Mouse (Mus musculus) heart, adult 11 months (tissue): ENCODE results near the gene Cyp4f18.
"Not testable (repeated sequence)": the region's sequence is repeated elsewhere in the genome, so short reads cannot be mapped to it uniquely, and the experiment has no call there.

Experiments used
- DNase-seq: peaks from one replicate; pipeline ENCODE4 v3.0.0; 2022

Gene Cyp4f18

GRCm38 (mm10) chr8:72009473-72009872 is at the start of gene Cyp4f18:
Gene Cyp4f18 (minus strand): TSS chr8:72009626.
- peak; percentile 93 for DNase-seq

GRCm38 (mm10) chr8:72057643-72058042 is 48.2 kb upstream of the Cyp4f18 start:
- not testable (repeated sequence) for DNase-seq

GRCm38 (mm10) chr8:72054633-72055032 is 45.2 kb upstream of the Cyp4f18 start:
- not testable (repeated sequence) for DNase-seq

- DNase-seq = peak; percentile 13
Measured at GRCm38 (mm10) chr8:72042493-72042892, 33.1 kb upstream of the Cyp4f18 start.

GRCm38 (mm10) chr8:72040918-72041317 is 31.5 kb upstream of the Cyp4f18 start, which contains the start of gene Olfr372:
Gene Olfr372 (plus strand): TSS chr8:72041218.
- DNase-seq = peak; percentile 19

- peak; percentile 88 for DNase-seq
Measured at GRCm38 (mm10) chr8:72032926-72033325, 23.5 kb upstream of the Cyp4f18 start.

- DNase-seq = peak; percentile 88
Measured at GRCm38 (mm10) chr8:72024886-72025285, 15.5 kb upstream of the Cyp4f18 start.

GRCm38 (mm10) chr8:72019816-72020215 is 10.4 kb upstream of the Cyp4f18 start:
- peak; percentile 52 for DNase-seq

GRCm38 (mm10) chr8:72019022-72019421 is 9.6 kb upstream of the Cyp4f18 start:
- DNase-seq = peak; percentile 85

GRCm38 (mm10) chr8:72018141-72018540 is 8.7 kb upstream of the Cyp4f18 start:
- DNase-seq = peak; percentile 96

GRCm38 (mm10) chr8:72017339-72017738 is 7.9 kb upstream of the Cyp4f18 start:
- DNase-seq = peak; percentile 89

GRCm38 (mm10) chr8:72013506-72014228 is 4.2 kb upstream of the Cyp4f18 start:
- DNase-seq = peak; percentile 97

GRCm38 (mm10) chr8:72008134-72008641 is 1.2 kb downstream of the Cyp4f18 start:
- peak; percentile 97 for DNase-seq

GRCm38 (mm10) chr8:72006763-72007162 is 2.7 kb downstream of the Cyp4f18 start:
- peak; percentile 71 for DNase-seq

- peak; percentile 22 for DNase-seq
Measured at GRCm38 (mm10) chr8:72005912-72006311, 3.5 kb downstream of the Cyp4f18 start.

GRCm38 (mm10) chr8:72002942-72003341 is 6.5 kb downstream of the Cyp4f18 start:
- DNase-seq = no peak

- peak; percentile 74 for DNase-seq
Measured at GRCm38 (mm10) chr8:72000223-72000622, 9.2 kb downstream of the Cyp4f18 start.

- DNase-seq = no peak
Measured at GRCm38 (mm10) chr8:71999434-71999833, 10.0 kb downstream of the Cyp4f18 start.

GRCm38 (mm10) chr8:71988867-71989599 is 20.4 kb downstream of the Cyp4f18 start:
- peak; percentile 82 for DNase-seq

- peak; percentile 94 for DNase-seq
Measured at GRCm38 (mm10) chr8:71988110-71988866, 21.1 kb downstream of the Cyp4f18 start.

- DNase-seq = peak; percentile 81
Measured at GRCm38 (mm10) chr8:71984601-71985000, 24.8 kb downstream of the Cyp4f18 start.

- no peak for DNase-seq
Measured at GRCm38 (mm10) chr8:71981456-71981855, 28.0 kb downstream of the Cyp4f18 start.

GRCm38 (mm10) chr8:71981032-71981431 is 28.4 kb downstream of the Cyp4f18 start:
- DNase-seq = peak; percentile 80
